Mouse (Mus musculus) right cerebral cortex, postnatal 36 days (tissue): ENCODE results near the gene Hoxc10.

Experiments
- DNase-seq, 2 experiments: peaks; one replicate each; pipeline ENCODE4 v3.0.0; 2022; ENCODE audit warnings: low spot score in 2 of 2, mixed read lengths in 1 of 2

Gene Hoxc10

GRCm38 (mm10) chr15:102943468-102943813 lies 23.2 kb upstream of the Hoxc10 start:
- no peak for DNase-seq

GRCm38 (mm10) chr15:102945185-102946077 lies 21.2 kb upstream of the Hoxc10 start:
- DNase-seq: no peak

- no peak for DNase-seq
These were observed 19.3 kb upstream of the Hoxc10 start for GRCm38 (mm10) chr15:102947276-102947675.

- DNase-seq: no peak
These were observed 17.8 kb upstream of the Hoxc10 start for GRCm38 (mm10) chr15:102948842-102949241.

- DNase-seq: no peak
These were observed 16.9 kb upstream of the Hoxc10 start for GRCm38 (mm10) chr15:102949696-102950095.

- DNase-seq: no peak
These were observed 15.7 kb upstream of the Hoxc10 start for GRCm38 (mm10) chr15:102950877-102951276.

- no peak for DNase-seq
These were observed 13.0 kb upstream of the Hoxc10 start for GRCm38 (mm10) chr15:102953561-102953960.

GRCm38 (mm10) chr15:102954192-102955006 lies 12.2 kb upstream of the Hoxc10 start, which contains the start of gene Hoxc11:
Hoxc11 (plus strand) TSS chr15:102954427.
- no peak for DNase-seq

GRCm38 (mm10) chr15:102955007-102955382 lies 11.6 kb upstream of the Hoxc10 start:
- DNase-seq: no peak

- DNase-seq: no peak
These were observed 10.6 kb upstream of the Hoxc10 start for GRCm38 (mm10) chr15:102955833-102956640.

GRCm38 (mm10) chr15:102956906-102957305 lies 9.7 kb upstream of the Hoxc10 start:
- no peak for DNase-seq

- no peak for DNase-seq
These were observed 6.9 kb upstream of the Hoxc10 start for GRCm38 (mm10) chr15:102959663-102960191.

GRCm38 (mm10) chr15:102961728-102962127 lies 4.9 kb upstream of the Hoxc10 start:
- DNase-seq: no peak

- no peak for DNase-seq
These were observed 4.1 kb upstream of the Hoxc10 start for GRCm38 (mm10) chr15:102962492-102962891.

GRCm38 (mm10) chr15:102963259-102963658 lies 3.3 kb upstream of the Hoxc10 start:
- no peak for DNase-seq

- no peak for DNase-seq
These were observed 2.6 kb upstream of the Hoxc10 start for GRCm38 (mm10) chr15:102963671-102964640.

GRCm38 (mm10) chr15:102965003-102965891 lies 1.3 kb upstream of the Hoxc10 start:
- no peak for DNase-seq

- DNase-seq: no peak
These were observed 462 bp upstream of the Hoxc10 start for GRCm38 (mm10) chr15:102965892-102966775.

GRCm38 (mm10) chr15:102967312-102967510 lies 615 bp downstream of the Hoxc10 start, which contains the start of gene Hoxc5:
Hoxc5 (plus strand) TSS chr15:102967443.
- DNase-seq: no peak
